Mouse (Mus musculus) ES-E14 (cell line): Measurements from ENCODE around the gene Clec4a1. TPM values are rescaled to one million over a fixed set of nuclear protein-coding genes. Genes with fewer than 3 reads are reported as not detected.
A peak's percentile ranks its signal among the peaks of the same experiment; 100 is the strongest.

Experiments used
- DNase-seq: peaks from one replicate; pipeline ENCODE4 v3.0.0-alpha.2; 2013; ENCODE audit warnings: low read depth, low spot score
- H3K27ac ChIP-seq: 2 replicates; pipeline ENCODE4 v1.5.1; 2012; ENCODE audit warnings: low read depth, mild to moderate bottlenecking, low read length, moderate library complexity, mixed read lengths; ENCODE audit not compliant: poor library complexity, insufficient read depth, severe bottlenecking
- H3K36me3 ChIP-seq: 2 replicates; pipeline ENCODE4 v1.6.1; 2012; ENCODE audit warnings: mild to moderate bottlenecking, low read length, moderate library complexity, mixed read lengths; ENCODE audit not compliant: control insufficient read depth, poor library complexity, insufficient read depth, severe bottlenecking
- H3K4me1 ChIP-seq, 2 experiments: fragments of 150-350 bp in 1 of 2; sonication (generic) in 1 of 2; 2 replicates each; pipeline ENCODE4 v1.6.1; 2012; ENCODE audit warnings: low read length in 2 of 2, mild to moderate bottlenecking in 1 of 2, mixed read lengths in 1 of 2; ENCODE audit not compliant: control insufficient read depth in 2 of 2, insufficient read depth in 2 of 2, poor library complexity in 1 of 2
- H3K4me3 ChIP-seq, 2 experiments: fragments of 150-350 bp in 1 of 2; sonication (generic) in 1 of 2; 2 replicates each; pipeline ENCODE4 v1.5.1; 2012; ENCODE audit warnings: low read length in 2 of 2, low read depth in 1 of 2, mild to moderate bottlenecking in 1 of 2, mixed read lengths in 1 of 2; ENCODE audit not compliant: insufficient read depth in 1 of 2, poor library complexity in 1 of 2, severe bottlenecking in 1 of 2
- H3K9ac ChIP-seq: 2 replicates; pipeline ENCODE4 v1.6.1; 2012; ENCODE audit warnings: low read depth, mild to moderate bottlenecking, low read length, mixed read lengths; ENCODE audit not compliant: poor library complexity, insufficient read depth, severe bottlenecking
- H3K9me3 ChIP-seq: fragments of 150-350 bp; sonication (generic); 2 replicates; pipeline ENCODE4 v1.6.1; 2012; ENCODE audit warnings: low read depth, mild to moderate bottlenecking, low read length; ENCODE audit not compliant: control insufficient read depth, insufficient read depth
- CHD2 ChIP-seq: IDR thresholded peaks from 2 replicates; pipeline ENCODE4 v1.6.1; 2014; ENCODE audit warnings: mild to moderate bottlenecking, low read depth, low read length, inconsistent platforms
- HCFC1 ChIP-seq: IDR thresholded peaks from 2 replicates; pipeline ENCODE4 v1.6.1; 2012; ENCODE audit warnings: low read length, inconsistent platforms, borderline replicate concordance; ENCODE audit not compliant: insufficient read depth
- MAFK ChIP-seq: IDR thresholded peaks from 2 replicates; pipeline ENCODE4 v1.6.1; 2014; ENCODE audit warnings: mild to moderate bottlenecking, low read depth, low read length, inconsistent platforms; ENCODE audit not compliant: insufficient read depth
- ZC3H11A ChIP-seq: IDR thresholded peaks from 2 replicates; pipeline ENCODE4 v1.6.1; 2012; ENCODE audit warnings: low read depth, mild to moderate bottlenecking, inconsistent platforms, low read length, borderline replicate concordance
- ZNF384 ChIP-seq: IDR thresholded peaks from 2 replicates; pipeline ENCODE4 v1.6.1; 2012; ENCODE audit warnings: low read depth, low read length, inconsistent platforms
- in situ Hi-C, 2 experiments: fragments of 600-800 bp; cut with MboI; formaldehyde crosslinking; loops; one replicate each; pipeline ENCODE4 v1.15.1; 2025; ENCODE audit warnings: low sequenced_read_pairs in 2 of 2, inconsistent platforms in 1 of 2; ENCODE audit not compliant: unreplicated experiment in 2 of 2
- total RNA-seq: library from RNA; depleted of rRNA; stranded (reverse); fragments of 300-350 nt; gene quantifications from 2 replicates; pipeline ENCODE4 v1.2.3, GENCODE M21; 2012; rRNA removed

Clec4a1 gene
- not detected in 2 replicates for total RNA-seq

DNA sequence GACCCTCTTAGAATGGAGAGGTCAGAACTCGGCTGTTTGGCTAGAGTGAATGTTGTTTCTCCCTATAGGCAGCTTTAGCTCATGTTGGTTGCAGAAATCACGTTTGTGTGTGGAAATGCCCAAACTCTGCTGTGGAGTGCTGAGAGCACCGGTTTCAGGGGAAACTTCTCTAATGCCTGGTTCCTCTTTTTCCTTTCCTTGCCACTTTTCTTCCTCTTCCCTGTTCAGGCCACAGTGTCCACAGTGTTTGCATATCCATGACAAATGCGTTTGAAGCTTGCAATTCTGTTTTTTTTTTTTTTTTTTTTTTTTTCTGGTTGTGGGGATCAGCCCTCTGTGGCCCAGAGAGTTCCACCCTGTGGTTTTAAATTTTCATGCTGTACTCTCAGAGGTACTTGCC is at the start of gene Clec4a1:
Gene Clec4a1, plus strand, starts transcription at position 398 of the 400 bp plus-strand sequence.
- TF ChIP-seq ZC3H11A (no peak), MAFK (no peak), ZNF384 (no peak), HCFC1 (no peak), CHD2 (no peak)
- Histone ChIP-seq H3K4me1 (no peaks in the 10 kb centered on the region), H3K4me3 (no peak within 1 kb of the TSS), H3K27ac (no peak within 1 kb of the TSS), H3K9me3 (no peaks in the 10 kb centered on the region), H3K36me3 (no peaks in the 10 kb centered on the region), H3K9ac (no peak within 1 kb of the TSS)
- DNase-seq: no peak
- in situ Hi-C loops: no loop called here

DNA sequence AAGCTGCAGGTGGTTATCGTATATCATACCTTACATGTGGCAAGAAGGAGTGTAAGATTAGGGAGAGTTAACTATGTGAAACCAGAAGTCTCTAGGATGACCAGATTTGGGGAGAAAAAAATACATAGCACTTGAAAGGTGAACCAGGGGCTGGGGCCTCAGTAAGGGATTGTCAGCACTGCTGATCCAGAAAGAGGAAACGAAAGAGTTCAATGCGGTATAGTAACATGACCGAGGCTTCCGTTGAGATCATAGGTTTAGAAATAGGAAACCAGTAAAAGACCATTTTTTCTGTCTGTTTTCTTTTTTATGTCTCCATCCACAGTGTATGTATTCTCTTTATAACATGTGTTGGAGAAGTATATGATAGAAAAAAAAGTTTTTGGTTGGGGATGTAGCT is 48.8 kb upstream of the Clec4a1 start:
- Histone ChIP-seq H3K27ac (no peak overlapping the region), H3K4me1 (no peaks in the 10 kb centered on the region), H3K9me3 (no peaks in the 10 kb centered on the region), H3K9ac (no peak overlapping the region), H3K4me3 (no peak overlapping the region), H3K36me3 (peaks cover 3% of the 10 kb centered on the region; the same call in 1 of the 2 replicates)
- in situ Hi-C loops: no loop called here
- no peak for DNase-seq
- no peak for TF ChIP-seq ZC3H11A

DNA sequence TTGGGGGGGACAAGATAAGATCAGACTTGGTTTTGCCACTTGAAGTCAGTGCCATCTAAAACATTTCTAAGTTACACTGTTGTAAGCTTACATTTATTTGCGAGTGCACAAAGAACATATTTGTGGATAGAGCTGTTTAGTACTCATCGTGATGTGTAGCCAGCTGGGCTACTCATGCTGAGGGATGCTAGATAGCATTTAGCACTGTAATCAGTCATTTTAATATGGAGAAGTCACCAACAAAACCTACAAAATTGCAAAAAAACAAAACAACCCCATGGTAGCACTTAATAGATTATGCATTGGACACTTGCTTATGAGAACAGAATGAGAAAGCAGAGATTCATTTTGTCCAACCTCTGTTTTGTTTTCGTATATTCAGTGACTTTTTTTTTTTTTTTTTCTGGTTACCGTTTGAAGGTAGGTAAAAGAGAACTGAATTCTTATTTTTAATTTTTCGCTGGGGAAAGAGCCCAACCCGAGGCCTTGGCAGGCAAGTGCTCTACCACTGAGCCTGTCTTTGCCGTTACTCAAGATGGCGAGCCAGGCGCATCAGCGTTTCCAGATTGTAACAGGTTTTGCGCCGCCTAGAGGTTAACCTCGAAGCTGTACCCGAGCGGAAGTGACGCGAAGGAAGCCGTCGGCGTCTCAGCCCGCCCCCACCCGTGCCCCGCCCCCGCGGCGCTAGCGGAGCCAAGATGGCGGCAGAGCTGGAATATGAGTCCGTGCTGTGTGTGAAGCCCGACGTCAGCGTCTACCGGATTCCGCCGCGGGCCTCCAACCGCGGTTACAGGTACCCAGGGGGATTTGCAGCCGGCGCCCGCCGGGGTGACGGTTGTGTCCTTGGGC is 47.6 kb upstream of the Clec4a1 start, which contains the start of gene Necap1:
Gene Necap1, plus strand, starts transcription at position 604 of the 849 bp plus-strand sequence.
- Histone ChIP-seq H3K4me3 (peak within 1 kb of the TSS; percentile 94 to 96), H3K4me1 (no peaks in the 10 kb centered on the region), H3K9me3 (no peaks in the 10 kb centered on the region), H3K27ac (peak within 1 kb of the TSS; percentile 72; the same call in 1 of the 2 replicates), H3K36me3 (peaks cover 6% of the 10 kb centered on the region; the same call in 1 of the 2 replicates), H3K9ac (peak within 1 kb of the TSS; percentile 98)
- peak; percentile 95 for DNase-seq
- TF ChIP-seq ZNF384 (0 out of 2 replicates have a peak, but pooled peaks have one; percentile 44), ZC3H11A (0 out of 2 replicates have a peak, but pooled peaks have one; percentile 0), MAFK (0 out of 2 replicates have a peak, but pooled peaks have one; percentile 4), HCFC1 (peak; percentile 48; the same call in 1 of the 2 replicates), CHD2 (no peak)
- in situ Hi-C loops: no loop called here

DNA sequence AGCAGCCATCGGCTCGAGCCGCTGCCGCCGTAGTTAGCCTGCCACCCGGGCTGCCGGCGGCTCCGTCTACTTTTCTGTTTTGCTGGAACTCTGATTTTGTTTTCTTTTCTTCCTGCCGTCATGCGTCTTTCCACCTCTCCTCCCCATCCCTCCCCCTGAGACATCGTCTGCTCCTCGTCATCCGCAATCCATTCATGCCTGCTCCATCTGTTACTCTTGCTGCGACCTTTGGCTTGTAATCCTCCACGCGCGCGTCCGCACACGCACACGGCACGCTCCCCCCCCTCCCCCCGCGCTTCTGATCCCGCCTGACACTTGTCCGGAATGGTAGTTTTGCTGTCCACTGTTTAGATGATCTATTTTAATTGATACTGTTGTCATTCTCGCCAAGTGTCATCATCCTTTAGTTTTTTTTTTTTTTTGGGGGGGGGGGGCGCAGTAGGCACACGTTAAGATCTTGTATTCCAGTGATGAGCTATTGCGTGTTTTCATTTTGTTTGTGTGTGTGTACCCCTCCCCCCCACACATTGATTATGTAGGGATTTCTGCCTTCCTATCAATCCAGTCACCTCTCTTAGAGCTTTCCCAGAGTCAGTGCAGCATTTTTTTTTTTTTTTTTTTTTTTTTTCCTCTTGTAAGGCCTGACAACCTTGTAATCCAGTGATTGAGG is 46.8 kb upstream of the Clec4a1 start:
- peak; percentile 15 for DNase-seq
- in situ Hi-C loops: no loop called here
- TF ChIP-seq ZNF384: peak; percentile 84
- no peak for TF ChIP-seq MAFK

More for the DNA sequence above, 46.8 kb upstream of the Clec4a1 start:
- peak overlapping the region; percentile 98 for H3K9ac ChIP-seq
- peak overlapping the region; percentile 72; the same call in 1 of the 2 replicates for H3K27ac ChIP-seq
- no peaks in the 10 kb centered on the region for H3K9me3 ChIP-seq
- no peaks in the 10 kb centered on the region for H3K4me1 ChIP-seq
- peak overlapping the region; percentile 94 to 96 for H3K4me3 ChIP-seq
- peaks cover 8% of the 10 kb centered on the region; the same call in 1 of the 2 replicates for H3K36me3 ChIP-seq
